Comparison of ENCODE assay signal across 8 mouse cellular contexts in the genomic region with DNA sequence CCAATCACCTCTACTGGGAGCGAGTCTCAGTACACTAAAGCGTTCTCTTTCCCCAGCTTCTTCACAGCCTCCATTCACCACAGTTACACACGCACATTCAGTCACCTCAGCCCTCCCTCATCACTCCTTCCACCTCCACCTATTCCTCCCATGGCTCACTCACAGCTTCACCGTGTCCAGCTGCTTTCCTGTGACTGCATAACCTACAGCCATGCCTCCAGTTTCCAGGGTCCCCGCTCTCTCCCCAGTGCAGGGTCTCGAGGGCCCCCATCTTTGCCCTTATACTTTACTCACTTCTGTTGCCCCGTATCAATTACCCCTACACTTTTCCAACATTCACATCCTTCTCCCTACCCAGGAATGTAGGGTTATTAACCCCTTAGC. TPM values are rescaled to one million over a fixed set of nuclear protein-coding genes. Genes with fewer than 3 reads are reported as not detected.
DNase-seq lines count a peak whose midpoint lies in the region; ATAC-seq and TF ChIP-seq lines count a peak whose summit lies in the region.

No protein-coding gene starts in this region.

- H3K27me3 ChIP-seq in embryonic facial prominence, embryonic 15.5 days: peaks cover 26% of the 10 kb centered on the region
- peaks cover 13% of the 10 kb centered on the region for H3K27me3 ChIP-seq in intestine, postnatal 0 days (replicated peaks; ENCODE audit: control insufficient read depth, insufficient read depth, low read length)
- peaks cover 30% of the 10 kb centered on the region for H3K27me3 ChIP-seq in neural tube, embryonic 13.5 days

- H3K9ac ChIP-seq in embryonic facial prominence, embryonic 15.5 days: no peak overlapping the region
- peak overlapping the region; percentile 85; the same call in 1 of the 2 replicates for H3K9ac ChIP-seq in intestine, postnatal 0 days (ENCODE audit: low read depth, low read length)
- peak overlapping the region; percentile 94 for H3K9ac ChIP-seq in neural tube, embryonic 13.5 days

- peak overlapping the region; percentile 92 for H3K4me3 ChIP-seq in layer of hippocampus, adult 2 months
- peak overlapping the region; percentile 73 for H3K4me3 ChIP-seq in embryonic facial prominence, embryonic 15.5 days (replicated peaks)
- peak overlapping the region; percentile 76 for H3K4me3 ChIP-seq in intestine, postnatal 0 days (ENCODE audit: low read depth, low read length)
- peak overlapping the region; percentile 84 for H3K4me3 ChIP-seq in neural tube, embryonic 13.5 days

- 31% methylated on average over 7 of the region's 7 CpGs for WGBS in embryonic facial prominence, embryonic 15.5 days
- 44% methylated on average over 7 of the region's 7 CpGs for WGBS in intestine, postnatal 0 days
- 35% methylated on average over 7 of the region's 7 CpGs for WGBS in neural tube, embryonic 13.5 days

- TF ChIP-seq CTCF in layer of hippocampus, adult 2 months (conservative IDR thresholded peaks at IDR 0.05): no peak
- TF ChIP-seq CTCF in intestine, postnatal 0 days (IDR thresholded peaks at IDR 0.05; ENCODE audit: low read depth): no peak

- peaks cover 21% of the 10 kb centered on the region for H3K4me1 ChIP-seq in embryonic facial prominence, embryonic 15.5 days
- peaks cover 6% of the 10 kb centered on the region for H3K4me1 ChIP-seq in intestine, postnatal 0 days (replicated peaks; ENCODE audit: control insufficient read depth, insufficient read depth, low read length)
- peaks cover 21% of the 10 kb centered on the region for H3K4me1 ChIP-seq in neural tube, embryonic 13.5 days (replicated peaks)

- H3K9me3 ChIP-seq in embryonic facial prominence, embryonic 15.5 days (replicated peaks): no peaks in the 10 kb centered on the region
- H3K9me3 ChIP-seq in intestine, postnatal 0 days (ENCODE audit: control insufficient read depth): no peaks in the 10 kb centered on the region
- H3K9me3 ChIP-seq in neural tube, embryonic 13.5 days: no peaks in the 10 kb centered on the region

- peaks cover 24% of the 10 kb centered on the region for H3K36me3 ChIP-seq in embryonic facial prominence, embryonic 15.5 days
- H3K36me3 ChIP-seq in intestine, postnatal 0 days (ENCODE audit: control insufficient read depth, insufficient read depth): peaks cover 6% of the 10 kb centered on the region
- H3K36me3 ChIP-seq in neural tube, embryonic 13.5 days: peaks cover 35% of the 10 kb centered on the region

- DNase-seq in layer of hippocampus, adult 2 months (ENCODE audit: low spot score in 2 of 2): no peak
- no peak for DNase-seq in layer of hippocampus, postnatal 10 days (ENCODE audit: low spot score in 2 of 2)
- DNase-seq in embryo, embryonic 9.5 days (ENCODE audit: extremely low spot score): no peak
- no peak for DNase-seq in right cerebral cortex, postnatal 14 days
- no peak for DNase-seq in cerebellum, adult 8-10 months

- H3K4me2 ChIP-seq in embryonic facial prominence, embryonic 15.5 days (replicated peaks): peak overlapping the region; percentile 96
- H3K4me2 ChIP-seq in intestine, postnatal 0 days (replicated peaks; ENCODE audit: low read depth): peak overlapping the region; percentile 100
- H3K4me2 ChIP-seq in neural tube, embryonic 13.5 days: peak overlapping the region; percentile 95

- ATAC-seq in embryonic facial prominence, embryonic 15.5 days (ENCODE audit: insufficient number of reproducible peaks, low FRiP score, low TSS enrichment, low read depth): no peak
- ATAC-seq in intestine, postnatal 0 days: no peak
- no peak for ATAC-seq in neural tube, embryonic 13.5 days (ENCODE audit: low read depth)

- H3K27ac ChIP-seq in layer of hippocampus, adult 2 months: peak overlapping the region; percentile 95
- H3K27ac ChIP-seq in embryonic facial prominence, embryonic 15.5 days (replicated peaks): no peak overlapping the region
- no peak overlapping the region; the same call in 1 of the 2 replicates for H3K27ac ChIP-seq in intestine, postnatal 0 days (ENCODE audit: low read depth, low read length)
- 0 out of 2 replicates have a peak overlapping the region, but pooled peaks have one; percentile 85 for H3K27ac ChIP-seq in neural tube, embryonic 13.5 days (replicated peaks)

RNA-seq across cellular contexts. Expression of a gene that starts 1.3 kb away (rescaled TPM):
- total RNA-seq in layer of hippocampus, adult 2 months (2021): 10 to 100 TPM; 55.0 to 57.2 TPM
- total RNA-seq in layer of hippocampus, postnatal 10 days (2021): 10 to 100 TPM; 84.1 to 92.5 TPM
- polyA plus RNA-seq in embryonic facial prominence, embryonic 15.5 days (2015; fragmentation: Nextera tagmentation; extraction: Ambion mirVana): 27.7 and 30.1 TPM in 2 replicates
- 9.5 and 10.0 TPM in 2 replicates for polyA plus RNA-seq in intestine, postnatal 0 days (2015; fragmentation: Nextera tagmentation; extraction: Ambion mirVana)
- 33.2 and 39.8 TPM in 2 replicates for polyA plus RNA-seq in neural tube, embryonic 13.5 days (2015; fragmentation: Nextera tagmentation; extraction: Ambion mirVana)

RNA-seq across cellular contexts. Expression of a gene that starts 15.4 kb away (rescaled TPM):
- 1 to 10 TPM; 2.9 to 4.6 TPM for total RNA-seq in layer of hippocampus, adult 2 months (2021)
- total RNA-seq in layer of hippocampus, postnatal 10 days (2021): 1 to 10 TPM; 3.2 to 3.6 TPM
- 1.8 and 2.9 TPM in 2 replicates for polyA plus RNA-seq in embryonic facial prominence, embryonic 15.5 days (2015; fragmentation: Nextera tagmentation; extraction: Ambion mirVana)
- 1.1 TPM in 2 replicates for polyA plus RNA-seq in intestine, postnatal 0 days (2015; fragmentation: Nextera tagmentation; extraction: Ambion mirVana)
- 0.54 and 0.71 TPM in 2 replicates for polyA plus RNA-seq in neural tube, embryonic 13.5 days (2015; fragmentation: Nextera tagmentation; extraction: Ambion mirVana)

RNA-seq across cellular contexts. Expression of a gene that starts 36.0 kb away (rescaled TPM):
- not detected for total RNA-seq in layer of hippocampus, adult 2 months (2021)
- total RNA-seq in layer of hippocampus, postnatal 10 days (2021): not detected
- polyA plus RNA-seq in embryonic facial prominence, embryonic 15.5 days (2015; fragmentation: Nextera tagmentation; extraction: Ambion mirVana): 0.13 and 0.20 TPM in 2 replicates
- polyA plus RNA-seq in intestine, postnatal 0 days (2015; fragmentation: Nextera tagmentation; extraction: Ambion mirVana): 0.14 and 0.17 TPM in 2 replicates
- not detected in 2 replicates for polyA plus RNA-seq in neural tube, embryonic 13.5 days (2015; fragmentation: Nextera tagmentation; extraction: Ambion mirVana)

RNA-seq across cellular contexts. Expression of a gene that starts 37.6 kb away (rescaled TPM):
- 100 to 1,000 TPM; 220 to 238 TPM for total RNA-seq in layer of hippocampus, adult 2 months (2021)
- 100 to 1,000 TPM; 115 to 140 TPM for total RNA-seq in layer of hippocampus, postnatal 10 days (2021)
- 96.5 and 110 TPM in 2 replicates for polyA plus RNA-seq in embryonic facial prominence, embryonic 15.5 days (2015; fragmentation: Nextera tagmentation; extraction: Ambion mirVana)
- polyA plus RNA-seq in intestine, postnatal 0 days (2015; fragmentation: Nextera tagmentation; extraction: Ambion mirVana): 21.6 and 26.8 TPM in 2 replicates
- polyA plus RNA-seq in neural tube, embryonic 13.5 days (2015; fragmentation: Nextera tagmentation; extraction: Ambion mirVana): 153 and 154 TPM in 2 replicates

Comparison
In these comparisons a context has a peak if more than half of its experiments do, and no peak if none do; other contexts are left out.
1. H3K27ac ChIP-seq: peak in layer of hippocampus, adult 2 months (single experiment) and neural tube, embryonic 13.5 days (single experiment); none in embryonic facial prominence, embryonic 15.5 days (single experiment) and intestine, postnatal 0 days (single experiment).
2. Peak in every context shown above with its lines, with median percentiles within 50 percentile points of each other: H3K4me3 ChIP-seq and H3K4me2 ChIP-seq.